Mouse (Mus musculus): ENCODE measurements around the gene Rnf44. TPM values are rescaled to one million over a fixed set of nuclear protein-coding genes. Genes with fewer than 3 reads are reported as not detected.

Rnf44 gene
- total RNA-seq, 1 experiment from 2014 or later, result 112 TPM

Other genes with a start within 250 kb of the Rnf44 start
- gene Thoc3, start 225.1 kb downstream of the Rnf44 start, total RNA-seq (2021), result 46.3 and 53.7 TPM in 2 replicates
- 12.2 and 12.7 TPM in 2 replicates for gene Simc1, start 190.1 kb downstream of the Rnf44 start, total RNA-seq (2021)
- gene 4833439L19Rik, start 128.5 kb downstream of the Rnf44 start, total RNA-seq (2021), result 123 and 131 TPM in 2 replicates
- gene Arl10, start 118.9 kb downstream of the Rnf44 start, total RNA-seq (2021), result 25.2 and 31.1 TPM in 2 replicates
- 56.0 and 60.9 TPM in 2 replicates for gene Nop16, start 103.8 kb downstream of the Rnf44 start, total RNA-seq (2021)
- gene Higd2a, start 103.7 kb downstream of the Rnf44 start, total RNA-seq (2021), result 260 and 265 TPM in 2 replicates
- gene Cltb, start 82.6 kb downstream of the Rnf44 start, total RNA-seq (2021), result 70.6 and 80.1 TPM in 2 replicates
- gene Faf2, start 72.1 kb downstream of the Rnf44 start, total RNA-seq (2021), result 67.3 and 69.6 TPM in 2 replicates
- 0.22 TPM in 1 of 2 replicates, not detected in the other for gene Cdhr2, start 7.6 kb upstream of the Rnf44 start, total RNA-seq (2021)
- gene Gprin1, start 56.0 kb upstream of the Rnf44 start, total RNA-seq (2021), result 3.5 and 5.1 TPM in 2 replicates
- gene Sncb, start 72.7 kb upstream of the Rnf44 start, total RNA-seq (2021), result 0.96 and 2.5 TPM in 2 replicates
- gene Eif4e1b, start 90.1 kb upstream of the Rnf44 start, total RNA-seq (2021), result not detected in 2 replicates
- gene Tspan17, start 95.5 kb upstream of the Rnf44 start, total RNA-seq (2021), result 24.8 and 29.5 TPM in 2 replicates

Measured in adrenal gland, postnatal 14 days (tissue).